Mouse (Mus musculus) megakaryocyte, adult 5-6 weeks (primary cell): ENCODE data around the gene Sertad1. TPM values are rescaled to one million over a fixed set of nuclear protein-coding genes. Genes with fewer than 3 reads are reported as not detected.
"Not testable (repeated sequence)": the region's sequence is repeated elsewhere in the genome, so short reads cannot be mapped to it uniquely, and the experiment has no call there.

Experiments used
- ATAC-seq: 2 replicates; pipeline ENCODE4 v1.8.0; 2016; ENCODE audit warnings: mild to moderate bottlenecking, inconsistent platforms; ENCODE audit not compliant: poor library complexity, severe bottlenecking
- total RNA-seq, 2 experiments: library from RNA; stranded (forward) in 1 of 2; stranded (reverse) in 1 of 2; fragments of 153-499, 151-499 nt in 1 of 2; fragments of 221-1000, 200-1000 nt in 1 of 2; gene quantifications; 2 replicates each; pipeline versions ENCODE4 v1.2.3 to v1.2.4; 2015 to 2017

Gene Sertad1
- total RNA-seq, 2 experiments from 2014 or later: 11.2 to 18.9 TPM

GRCm38 (mm10) chr7:27494659-27495367 lies 8.1 kb downstream of the Sertad1 start:
- not testable (repeated sequence) for ATAC-seq

DNA sequence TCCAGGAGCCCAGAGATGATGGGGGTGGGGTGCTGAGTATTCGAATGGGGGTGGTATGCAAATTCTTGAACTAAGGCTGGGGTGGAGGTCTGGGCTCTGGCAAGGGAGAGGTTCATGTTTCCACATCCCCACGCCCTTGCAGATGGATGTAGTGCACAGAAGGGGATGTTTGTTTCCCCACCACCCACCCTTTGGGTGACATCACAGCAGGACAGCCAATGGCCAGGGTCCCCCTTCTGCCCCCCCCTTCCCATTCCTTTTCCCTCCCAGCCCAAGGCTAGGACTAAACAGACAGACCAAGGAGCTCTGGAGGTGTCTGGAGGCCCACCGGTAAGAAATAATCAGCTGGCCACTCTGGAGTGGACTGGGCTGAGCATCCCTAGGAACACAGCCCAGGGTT lies 12.3 kb downstream of the Sertad1 start, which contains the start of gene Prx:
Prx (plus strand) TSS at position 289 of the 400 bp plus-strand sequence.
- no peak for ATAC-seq

DNA sequence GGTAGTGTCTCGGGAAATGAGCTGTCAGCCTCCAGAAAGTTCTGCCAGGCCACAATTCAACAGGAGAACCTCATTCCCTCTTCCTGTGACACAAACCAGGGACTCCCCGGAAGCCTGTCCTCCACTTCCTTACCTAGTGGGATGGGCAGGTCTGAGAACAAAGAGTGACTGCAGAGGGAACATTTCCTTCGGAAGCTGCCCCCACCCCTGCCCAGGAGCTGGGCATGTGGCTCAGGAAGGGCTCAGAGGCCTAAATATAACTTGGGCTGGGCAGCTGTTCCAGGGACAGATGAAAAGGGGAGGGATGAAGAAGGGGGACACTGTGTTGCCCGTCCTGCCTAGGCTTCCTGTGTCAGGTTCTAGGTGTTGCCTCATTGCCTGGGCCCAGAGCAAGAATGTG lies 14.9 kb downstream of the Sertad1 start:
- no peak for ATAC-seq

- ATAC-seq: peak; percentile 38; the same call in 1 of the 2 replicates
These were observed 20.2 kb downstream of the Sertad1 start for GRCm38 (mm10) chr7:27506765-27507370.

GRCm38 (mm10) chr7:27507711-27508647 lies 21.3 kb downstream of the Sertad1 start:
- peak; percentile 94 for ATAC-seq

- peak; percentile 72 for ATAC-seq
These were observed 21.9 kb downstream of the Sertad1 start for GRCm38 (mm10) chr7:27508648-27509005.

DNA sequence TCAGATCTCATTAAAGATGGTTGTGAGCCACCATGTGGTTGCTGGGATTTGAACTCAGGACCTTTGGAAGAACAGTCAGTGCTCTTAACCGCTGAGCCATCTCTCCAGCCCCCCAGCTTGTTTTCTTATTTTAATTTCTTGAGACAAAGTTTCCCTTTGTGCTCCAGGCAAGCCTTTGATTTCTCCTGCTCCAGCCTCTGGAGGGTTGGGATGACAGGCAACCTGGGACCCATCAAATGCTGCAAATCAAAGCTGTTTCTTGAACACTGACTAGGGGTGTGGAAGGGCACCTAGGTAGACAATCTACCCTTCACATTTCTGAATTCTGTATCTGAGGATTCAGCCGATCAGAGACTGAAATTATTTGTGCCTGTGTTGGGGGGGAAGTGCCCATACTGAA lies 24.1 kb downstream of the Sertad1 start:
- no peak for ATAC-seq

DNA sequence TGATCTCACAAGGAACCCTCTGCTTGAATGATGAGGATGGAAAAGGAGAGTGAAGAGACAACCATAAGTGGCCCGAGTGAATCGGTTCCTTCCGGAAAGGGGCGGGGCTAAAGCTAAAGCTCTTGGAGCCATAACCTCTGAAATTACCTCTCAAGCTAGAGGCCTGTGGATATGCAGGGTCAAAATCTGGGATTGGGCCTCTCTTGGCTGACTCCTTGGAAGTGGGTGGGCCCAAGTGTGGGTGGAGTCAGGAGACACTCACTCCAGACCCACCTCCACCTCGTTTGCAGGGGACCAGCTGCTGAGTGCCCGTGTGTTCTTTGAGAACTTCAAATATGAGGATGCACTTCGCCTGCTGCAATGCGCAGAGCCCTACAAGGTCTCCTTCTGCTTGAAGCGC lies 28.3 kb downstream of the Sertad1 start:
- ATAC-seq: no peak

- ATAC-seq: no peak
These were observed 31.6 kb downstream of the Sertad1 start for GRCm38 (mm10) chr7:27518314-27518713.

DNA sequence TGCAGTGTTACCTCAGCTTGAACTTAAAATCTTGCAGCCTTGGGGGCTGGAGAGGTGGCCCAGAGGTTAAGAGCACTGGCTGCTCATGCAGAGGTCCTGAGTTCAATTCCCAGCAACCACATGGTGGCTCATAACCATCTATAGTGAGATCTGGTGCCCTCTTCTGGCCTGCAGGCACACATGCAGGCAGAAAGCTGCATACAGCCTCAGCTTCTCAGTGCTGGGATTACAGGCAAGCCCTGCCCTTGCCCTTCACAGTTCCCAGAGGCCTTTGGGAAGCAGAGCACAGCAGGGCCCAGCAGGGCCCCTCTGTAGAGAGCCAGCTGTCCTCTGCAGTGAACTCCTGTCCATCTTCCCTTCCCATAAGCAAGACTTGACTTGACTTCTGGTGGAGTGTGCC lies 33.4 kb downstream of the Sertad1 start:
- ATAC-seq: no peak

DNA sequence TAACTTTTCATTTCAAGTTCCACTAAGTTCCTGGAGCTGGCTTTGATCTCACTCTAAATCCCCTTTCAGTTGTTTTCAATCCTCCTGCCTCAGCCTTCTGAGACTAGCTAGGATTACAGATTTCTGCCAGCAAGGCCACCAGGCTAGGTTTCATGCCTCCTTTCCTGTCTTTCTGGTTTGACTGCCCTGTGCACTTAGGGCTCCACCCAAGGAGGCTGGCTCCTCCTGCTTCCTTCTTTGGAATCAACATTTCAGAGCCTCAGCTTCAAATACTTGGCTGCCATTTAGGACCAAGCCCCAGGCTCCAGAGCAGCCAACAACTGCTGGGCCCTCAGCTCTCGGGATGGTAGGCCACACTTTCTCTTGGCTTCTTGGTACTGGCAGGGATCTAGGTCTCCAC lies 33.9 kb downstream of the Sertad1 start:
- no peak for ATAC-seq

DNA sequence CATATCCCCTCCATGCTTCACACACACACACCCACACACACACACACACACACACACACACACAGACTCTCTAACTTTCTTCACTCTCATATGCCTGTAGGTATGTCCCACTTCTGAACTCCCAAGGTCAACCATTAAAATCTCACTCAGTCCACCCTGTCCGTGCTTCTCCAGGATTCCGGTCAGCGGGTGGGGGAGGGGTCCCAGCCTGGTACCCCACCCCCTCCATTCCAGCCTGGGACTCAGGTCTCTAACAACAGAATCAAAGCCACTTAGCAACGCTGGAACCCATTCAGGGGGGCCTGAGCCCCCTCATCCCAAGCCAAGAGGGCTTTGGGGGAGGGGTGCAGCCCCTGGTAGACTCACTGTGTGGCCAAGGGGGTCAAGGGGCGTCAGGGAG lies 36.3 kb downstream of the Sertad1 start, which contains the start of gene Hipk4:
Hipk4 (plus strand) TSS at position 301 of the 400 bp plus-strand sequence.
- ATAC-seq: no peak

GRCm38 (mm10) chr7:27523805-27524204 lies 37.1 kb downstream of the Sertad1 start:
- no peak for ATAC-seq

- ATAC-seq: peak; percentile 97
These were observed 39.5 kb downstream of the Sertad1 start for GRCm38 (mm10) chr7:27526039-27526827.

DNA sequence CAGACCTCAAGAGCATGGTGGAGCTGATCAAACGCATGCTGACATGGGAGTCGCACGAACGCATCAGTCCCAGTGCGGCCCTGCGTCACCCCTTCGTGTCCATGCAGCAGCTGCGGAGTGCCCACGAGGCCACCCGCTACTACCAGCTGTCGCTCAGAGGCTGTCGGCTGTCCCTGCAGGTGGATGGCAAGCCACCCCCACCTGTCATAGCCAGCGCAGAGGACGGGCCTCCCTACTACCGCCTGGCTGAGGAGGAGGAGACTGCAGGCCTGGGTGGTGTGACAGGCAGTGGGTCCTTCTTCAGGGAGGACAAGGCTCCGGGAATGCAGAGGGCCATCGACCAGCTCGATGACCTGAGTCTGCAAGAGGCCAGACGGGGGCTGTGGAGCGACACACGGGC lies 42.4 kb downstream of the Sertad1 start:
- no peak for ATAC-seq

DNA sequence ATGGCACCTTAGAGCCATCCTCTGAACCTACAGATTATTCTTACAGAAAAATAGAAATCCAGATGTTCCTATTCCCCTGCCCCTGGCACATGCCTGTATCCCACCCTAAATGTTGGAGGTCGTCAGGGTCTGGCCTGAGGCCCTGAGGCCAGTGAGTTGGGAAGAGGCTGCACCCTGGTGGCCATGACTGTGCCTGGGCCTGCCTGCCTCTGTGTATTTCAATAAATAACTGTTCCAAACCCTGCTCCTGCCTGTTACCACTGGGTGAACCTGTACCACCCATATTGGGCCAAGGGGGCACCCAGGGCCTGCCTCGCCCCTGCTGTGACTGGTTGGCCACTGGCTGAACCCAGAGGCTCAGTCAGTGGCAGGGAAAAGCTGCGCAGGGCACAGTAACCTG lies 44.2 kb downstream of the Sertad1 start:
- no peak for ATAC-seq

DNA sequence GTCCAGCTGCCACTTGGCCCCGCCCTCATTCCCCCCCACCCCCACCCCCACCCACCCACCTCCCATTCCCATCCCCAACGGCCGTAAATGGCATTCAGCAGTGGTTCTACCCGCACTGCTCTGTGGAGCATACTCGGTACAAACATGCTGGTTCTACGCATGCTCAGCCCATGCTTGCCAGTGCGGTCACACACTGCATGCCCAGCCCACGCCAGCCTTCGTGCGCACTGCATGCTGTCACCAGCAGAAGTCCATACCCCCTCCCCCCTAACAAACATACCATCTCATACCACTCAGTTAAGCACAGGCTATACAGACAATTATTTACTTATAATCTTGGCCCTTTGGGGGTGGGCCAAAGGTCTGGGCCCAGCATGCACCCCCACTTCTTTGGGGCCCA lies 45.0 kb downstream of the Sertad1 start:
- ATAC-seq: no peak

DNA sequence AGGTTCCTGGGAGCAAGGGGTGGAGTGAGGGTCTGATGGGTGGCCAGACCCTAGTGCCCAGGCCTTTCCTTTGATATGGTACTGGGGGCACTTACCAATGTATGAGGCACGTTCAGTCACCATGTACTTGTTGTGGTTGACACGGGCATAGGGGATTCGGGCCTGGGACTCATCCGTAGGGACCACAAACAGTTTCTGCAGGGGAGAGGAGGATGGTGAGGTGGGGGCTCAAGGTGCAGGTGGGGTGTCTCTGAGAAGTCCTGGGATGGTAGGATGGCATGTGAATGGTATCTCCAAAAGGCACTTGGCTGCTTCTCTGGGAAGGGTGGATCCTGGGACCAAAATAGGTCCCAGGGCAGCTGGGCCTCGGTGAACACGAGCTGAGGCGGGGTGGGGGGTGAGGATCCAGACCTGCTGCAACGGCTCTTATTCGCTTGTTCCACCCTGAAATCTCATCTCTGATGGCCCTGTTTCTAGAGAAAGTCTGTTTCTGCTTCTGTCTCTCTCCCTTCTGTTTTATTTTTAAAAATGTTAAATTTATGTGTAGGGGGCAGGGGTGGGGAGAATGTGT lies 45.9 kb downstream of the Sertad1 start:
- ATAC-seq: no peak

GRCm38 (mm10) chr7:27535386-27535785 lies 48.7 kb downstream of the Sertad1 start:
- ATAC-seq: no peak

DNA sequence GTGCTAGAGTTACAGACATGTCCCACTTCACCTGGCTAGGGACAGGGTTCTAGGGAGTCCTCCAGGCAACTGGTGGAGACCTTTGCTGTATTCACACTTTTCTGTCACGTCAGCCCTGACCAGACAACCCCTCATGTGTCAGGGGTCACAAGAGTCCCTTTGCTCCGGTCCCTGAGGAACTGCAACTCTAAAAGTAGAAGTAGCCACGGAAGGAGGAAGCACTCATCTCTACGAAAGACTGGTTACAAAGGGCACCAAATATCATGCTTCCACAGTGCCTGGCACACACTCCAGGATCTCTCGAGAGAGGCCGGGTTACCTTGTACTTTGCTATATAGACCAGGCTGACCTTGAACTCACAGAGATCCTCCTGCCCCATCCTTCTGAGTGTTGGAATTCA lies 49.9 kb downstream of the Sertad1 start:
- ATAC-seq: peak; percentile 64
